7 mouse cellular contexts compared by ENCODE assay signal in the genomic region with DNA sequence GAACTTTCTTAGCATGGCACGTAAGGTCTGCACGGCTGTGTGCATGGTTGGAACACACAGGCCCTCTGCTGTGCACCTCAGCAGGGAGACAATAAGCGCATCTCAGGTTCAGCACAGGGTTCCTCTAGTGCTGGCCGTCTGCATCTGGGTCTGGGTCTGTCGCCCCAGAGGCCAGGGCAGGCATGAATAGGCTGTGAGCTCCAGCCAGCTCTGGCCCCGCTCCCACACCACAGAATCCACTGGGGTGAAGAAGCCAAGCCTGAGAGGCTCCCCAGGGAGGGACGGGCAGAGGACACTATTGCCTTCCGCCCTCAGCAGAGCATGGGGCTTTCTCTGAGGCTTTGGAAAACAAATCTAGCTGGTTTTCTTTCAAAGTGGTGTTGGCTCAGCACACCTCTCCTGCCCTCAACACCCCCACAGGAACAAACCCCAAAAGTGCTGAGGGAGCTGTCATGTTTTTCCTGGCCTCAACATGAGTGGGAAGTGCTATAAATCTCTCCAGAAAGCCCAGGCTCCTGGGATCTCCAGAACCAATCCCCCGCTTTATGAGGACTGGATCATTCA.
DNase-seq lines count a peak whose midpoint lies in the region; ATAC-seq lines count a peak whose summit lies in the region.

No protein-coding gene starts in this region.

- H3K9me3 ChIP-seq in midbrain, embryonic 16.5 days (replicated peaks; ENCODE audit: control insufficient read depth, low read length, poor library complexity, severe bottlenecking): no peaks in the 10 kb centered on the region
- H3K9me3 ChIP-seq in midbrain, embryonic 11.5 days (ENCODE audit: control insufficient read depth, low read length): no peaks in the 10 kb centered on the region
- H3K9me3 ChIP-seq in embryonic facial prominence, embryonic 10.5 days: no peaks in the 10 kb centered on the region
- no peaks in the 10 kb centered on the region for H3K9me3 ChIP-seq in heart, embryonic 15.5 days (replicated peaks)

- peak; percentile 21; the same call in 1 of the 2 replicates for ATAC-seq in midbrain, embryonic 16.5 days
- ATAC-seq in midbrain, embryonic 11.5 days (ENCODE audit: low FRiP score): no peak
- peak; percentile 34; the same call in 1 of the 2 replicates for ATAC-seq in heart, embryonic 15.5 days (replicated peaks; ENCODE audit: insufficient number of reproducible peaks, insufficient read depth, low FRiP score, low read depth)
- ATAC-seq in CD4-positive, CD25-positive, alpha-beta regulatory T cell, adult 4 months: no peak
- no peak for ATAC-seq in megakaryocyte-erythroid progenitor cell, adult 5-6 weeks (replicated peaks; ENCODE audit: low FRiP score, low TSS enrichment, poor library complexity, severe bottlenecking)

- no peak overlapping the region for H3K4me2 ChIP-seq in midbrain, embryonic 16.5 days (ENCODE audit: low read length)
- H3K4me2 ChIP-seq in midbrain, embryonic 11.5 days: no peak overlapping the region
- no peak overlapping the region for H3K4me2 ChIP-seq in heart, embryonic 15.5 days

- peaks cover 5% of the 10 kb centered on the region; the same call in 1 of the 2 replicates for H3K4me1 ChIP-seq in midbrain, embryonic 16.5 days (ENCODE audit: control insufficient read depth, insufficient read depth, low read length)
- no peaks in the 10 kb centered on the region for H3K4me1 ChIP-seq in midbrain, embryonic 11.5 days (ENCODE audit: control insufficient read depth, insufficient read depth, low read length)
- peaks cover 49% of the 10 kb centered on the region for H3K4me1 ChIP-seq in embryonic facial prominence, embryonic 10.5 days
- H3K4me1 ChIP-seq in heart, embryonic 15.5 days (replicated peaks): peaks cover 39% of the 10 kb centered on the region

- DNase-seq in midbrain, embryonic 11.5 days (ENCODE audit: low spot score, missing footprints): no peak
- no peak for DNase-seq in embryonic facial prominence, embryonic 10.5 days (ENCODE audit: low spot score)
- DNase-seq in kidney, postnatal 25 days: peak; percentile 42 to 53

- no peaks in the 10 kb centered on the region for H3K27me3 ChIP-seq in midbrain, embryonic 16.5 days (ENCODE audit: control insufficient read depth, insufficient read depth, low read depth, low read length)
- H3K27me3 ChIP-seq in midbrain, embryonic 11.5 days (ENCODE audit: control insufficient read depth, insufficient read depth, low read length): no peaks in the 10 kb centered on the region
- no peaks in the 10 kb centered on the region for H3K27me3 ChIP-seq in embryonic facial prominence, embryonic 10.5 days (replicated peaks; ENCODE audit: low read depth, poor library complexity, severe bottlenecking)
- H3K27me3 ChIP-seq in heart, embryonic 15.5 days: no peaks in the 10 kb centered on the region

- no peak overlapping the region for H3K9ac ChIP-seq in midbrain, embryonic 16.5 days (ENCODE audit: low read depth, low read length)
- H3K9ac ChIP-seq in midbrain, embryonic 11.5 days (ENCODE audit: low read length): no peak overlapping the region
- H3K9ac ChIP-seq in heart, embryonic 15.5 days: no peak overlapping the region

- H3K4me3 ChIP-seq in midbrain, embryonic 16.5 days (ENCODE audit: low read depth, low read length): no peak overlapping the region
- no peak overlapping the region for H3K4me3 ChIP-seq in midbrain, embryonic 11.5 days (ENCODE audit: low read depth, low read length)
- no peak overlapping the region for H3K4me3 ChIP-seq in embryonic facial prominence, embryonic 10.5 days
- H3K4me3 ChIP-seq in heart, embryonic 15.5 days: no peak overlapping the region

- 0 out of 2 replicates have a peak overlapping the region, but pooled peaks have one; percentile 22 for H3K27ac ChIP-seq in midbrain, embryonic 16.5 days (ENCODE audit: low read length)
- H3K27ac ChIP-seq in midbrain, embryonic 11.5 days (ENCODE audit: low read depth, low read length): no peak overlapping the region
- peak overlapping the region; percentile 69 for H3K27ac ChIP-seq in embryonic facial prominence, embryonic 10.5 days (replicated peaks)
- peak overlapping the region; percentile 75 for H3K27ac ChIP-seq in heart, embryonic 15.5 days

- 66% methylated on average over 9 of the region's 9 CpGs for WGBS in midbrain, embryonic 16.5 days
- WGBS in midbrain, embryonic 11.5 days: 59% methylated on average over 9 of the region's 9 CpGs
- WGBS in embryonic facial prominence, embryonic 10.5 days: 65% methylated on average over 9 of the region's 9 CpGs
- WGBS in heart, embryonic 15.5 days: 59% methylated on average over 9 of the region's 9 CpGs

- no peaks in the 10 kb centered on the region for H3K36me3 ChIP-seq in midbrain, embryonic 16.5 days (ENCODE audit: control insufficient read depth, insufficient read depth, low read length)
- H3K36me3 ChIP-seq in midbrain, embryonic 11.5 days (ENCODE audit: control insufficient read depth, insufficient read depth, low read length): no peaks in the 10 kb centered on the region
- no peaks in the 10 kb centered on the region for H3K36me3 ChIP-seq in embryonic facial prominence, embryonic 10.5 days (replicated peaks)
- no peaks in the 10 kb centered on the region for H3K36me3 ChIP-seq in heart, embryonic 15.5 days

Comparison
In these comparisons a context has a peak if more than half of its experiments do, and no peak if none do; other contexts are left out.
1. ATAC-seq: peak in midbrain, embryonic 16.5 days (single experiment) and heart, embryonic 15.5 days (single experiment); none in midbrain, embryonic 11.5 days (single experiment), CD4-positive, CD25-positive, alpha-beta regulatory T cell, adult 4 months (single experiment) and megakaryocyte-erythroid progenitor cell, adult 5-6 weeks (single experiment).
2. DNase-seq: peak in kidney, postnatal 25 days (2 of 2); none in midbrain, embryonic 11.5 days (single experiment) and embryonic facial prominence, embryonic 10.5 days (single experiment).